Mouse (Mus musculus): ENCODE data around the gene Slc27a2.
"Not testable (repeated sequence)": the region's sequence is repeated elsewhere in the genome, so short reads cannot be mapped to it uniquely, and the experiment has no call there.

DNA sequence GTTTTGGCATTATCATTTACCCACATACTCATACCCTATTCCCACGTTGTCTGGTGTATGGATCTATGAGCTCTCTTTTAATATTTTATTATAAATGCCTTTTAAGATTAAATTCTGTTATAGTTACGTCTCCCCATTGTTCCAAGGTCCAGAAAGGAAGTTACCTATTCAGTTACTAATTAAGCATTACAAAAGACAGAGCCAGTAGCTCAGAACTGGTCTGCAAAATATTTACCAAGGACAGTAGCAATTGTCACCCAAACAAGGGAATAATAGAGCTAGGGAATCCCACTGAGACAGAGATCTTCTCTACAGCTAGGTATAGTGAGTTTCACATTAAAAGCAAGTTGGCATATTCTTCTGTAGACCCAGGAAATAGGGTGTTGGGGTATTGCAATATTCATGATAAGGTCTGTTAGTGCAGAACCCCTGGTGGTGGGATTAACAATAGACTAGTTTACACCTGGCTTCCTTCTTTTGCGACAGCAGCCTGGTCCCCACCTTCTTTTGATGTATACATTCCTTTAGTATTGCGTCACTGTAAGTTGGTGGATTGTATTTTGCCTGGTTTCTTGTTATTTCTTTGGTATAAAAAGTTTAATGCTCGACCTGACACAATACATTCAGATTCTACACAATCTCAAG is 29.0 kb upstream of the Slc27a2 start:
- not testable (repeated sequence) for TF ChIP-seq CTCF (IDR thresholded peaks at IDR 0.05; ENCODE audit: low read depth, low read length); TAL1 (conservative IDR thresholded peaks at IDR 0.05; ENCODE audit: low read depth, low read length); GATA1 (IDR thresholded peaks at IDR 0.05; ENCODE audit: borderline replicate concordance, low read length); GATA2 (IDR thresholded peaks at IDR 0.05; ENCODE audit: borderline replicate concordance, low read depth, low read length); POLR2AphosphoS5 (IDR thresholded peaks at IDR 0.05; ENCODE audit: insufficient replicate concordance, low read depth, low read length)

All from G1E (cell line).